Mouse (Mus musculus) urinary bladder, adult 18-20 months (tissue): ENCODE results near the gene Cwc25.
"Not testable (repeated sequence)": the region's sequence is repeated elsewhere in the genome, so short reads cannot be mapped to it uniquely, and the experiment has no call there.

ENCODE experiments used
- DNase-seq, 2 experiments: peaks; one replicate each; pipeline ENCODE4 v3.0.0; 2022; ENCODE audit warnings: low spot score in 2 of 2, mixed read lengths in 2 of 2

The Cwc25 gene

DNA sequence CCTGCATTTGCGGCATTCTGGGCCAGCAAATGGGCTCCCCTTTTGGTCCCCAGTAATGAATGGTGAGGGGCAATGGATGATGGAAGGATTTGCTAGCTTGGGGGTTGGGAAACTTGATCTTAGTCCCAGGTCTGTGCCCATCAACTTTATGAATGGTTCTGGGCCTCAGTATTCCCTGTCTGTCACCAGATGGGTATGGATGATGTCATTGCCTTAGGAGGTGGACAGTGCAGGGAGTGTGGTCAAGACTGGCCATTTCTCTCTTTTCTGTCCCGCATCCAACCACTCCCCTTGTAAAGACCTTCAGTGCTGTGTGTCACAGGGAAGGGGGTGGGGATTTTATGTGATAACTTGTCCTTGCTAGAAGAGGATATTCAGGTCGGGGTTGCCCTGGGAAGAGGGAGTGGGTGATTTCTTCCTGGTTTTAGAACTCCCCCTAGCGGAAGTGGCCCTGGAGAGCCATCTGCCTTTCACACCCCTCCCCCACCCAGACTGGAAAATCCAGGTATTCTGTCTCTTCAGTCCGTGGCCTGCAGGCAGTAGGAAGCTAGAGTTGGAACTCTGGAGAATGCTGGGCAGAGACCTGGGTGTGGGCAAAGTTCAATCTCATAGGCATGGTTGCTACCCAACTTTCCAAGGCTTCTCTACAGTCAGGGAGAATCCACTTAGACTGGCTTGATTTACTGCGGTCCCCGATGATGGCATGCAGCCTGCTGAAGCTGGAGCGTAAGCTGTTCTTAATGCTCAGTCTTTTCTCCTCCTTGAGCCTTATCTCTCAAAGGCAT, 35.2 kb upstream of the Cwc25 start:
- DNase-seq = no peak

DNA sequence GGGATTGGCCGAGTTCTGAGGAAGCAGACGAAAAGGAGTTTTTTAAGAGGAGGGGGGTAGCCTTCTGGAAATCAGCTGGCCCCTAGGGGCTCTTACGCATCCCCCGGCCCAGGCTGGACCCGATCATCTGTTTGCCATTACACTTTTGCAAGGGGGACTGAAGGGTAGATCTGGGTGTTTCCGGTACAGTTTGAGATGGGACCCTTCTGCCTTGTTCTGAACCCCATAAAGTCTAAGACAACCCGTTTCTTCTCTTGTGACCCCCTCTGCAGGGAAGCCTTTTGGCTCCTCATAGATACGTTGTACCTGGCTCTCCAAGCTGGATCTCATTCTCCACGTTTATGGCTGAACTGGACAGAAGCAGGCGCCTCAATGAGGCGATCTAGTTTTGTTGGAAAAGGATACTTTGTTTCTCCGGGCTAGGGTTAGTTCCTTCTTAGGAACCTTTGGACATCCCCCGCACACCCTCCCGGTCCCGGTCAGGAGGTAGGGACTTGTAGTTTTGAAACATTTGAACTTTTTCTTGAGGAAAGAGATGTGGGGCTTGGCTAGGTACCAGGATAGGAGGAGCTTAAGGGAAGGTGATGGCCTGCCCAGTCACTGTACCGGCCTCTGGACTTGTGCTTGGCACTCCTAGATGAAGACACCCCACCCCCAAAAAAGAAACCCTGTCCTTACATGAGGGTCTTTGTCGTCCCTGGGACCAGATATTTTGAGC, 34.5 kb upstream of the Cwc25 start:
- no peak for DNase-seq

DNA sequence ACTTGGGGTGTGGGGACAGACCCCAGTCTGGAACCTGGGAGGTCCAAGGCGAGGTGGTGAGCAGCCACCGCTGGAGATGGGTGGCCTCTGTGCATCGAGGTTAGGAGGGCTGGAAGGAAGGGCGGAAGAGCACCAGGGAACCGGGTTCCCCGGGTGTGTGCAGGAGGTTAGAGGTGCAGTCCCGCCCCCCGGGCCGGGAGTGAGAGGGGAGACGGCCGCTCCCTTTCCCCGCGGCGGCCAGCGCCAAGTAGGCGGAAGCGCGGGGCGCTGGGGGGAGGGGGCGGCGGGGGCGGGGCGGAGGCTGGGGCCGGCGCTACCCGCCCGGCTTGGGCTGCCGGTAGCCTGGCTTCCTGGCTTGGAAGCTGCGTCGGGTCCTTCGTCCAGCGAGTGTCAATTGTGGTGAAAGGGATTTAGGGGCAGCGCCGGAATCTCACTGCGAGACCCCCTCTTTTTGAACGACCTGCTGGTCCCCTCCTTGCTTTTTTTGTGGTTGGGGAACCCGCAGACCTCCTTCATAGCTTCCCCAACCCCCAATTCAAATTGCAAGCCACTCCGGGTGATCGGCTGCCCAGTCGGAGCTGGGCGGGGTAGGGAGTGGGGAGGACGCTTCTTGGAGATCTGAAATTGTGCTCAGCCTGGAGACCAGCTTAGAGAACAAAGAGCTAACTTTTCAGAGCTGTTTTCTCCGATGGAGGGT, 33.8 kb upstream of the Cwc25 start:
- peak; percentile 75 to 80 for DNase-seq

DNA sequence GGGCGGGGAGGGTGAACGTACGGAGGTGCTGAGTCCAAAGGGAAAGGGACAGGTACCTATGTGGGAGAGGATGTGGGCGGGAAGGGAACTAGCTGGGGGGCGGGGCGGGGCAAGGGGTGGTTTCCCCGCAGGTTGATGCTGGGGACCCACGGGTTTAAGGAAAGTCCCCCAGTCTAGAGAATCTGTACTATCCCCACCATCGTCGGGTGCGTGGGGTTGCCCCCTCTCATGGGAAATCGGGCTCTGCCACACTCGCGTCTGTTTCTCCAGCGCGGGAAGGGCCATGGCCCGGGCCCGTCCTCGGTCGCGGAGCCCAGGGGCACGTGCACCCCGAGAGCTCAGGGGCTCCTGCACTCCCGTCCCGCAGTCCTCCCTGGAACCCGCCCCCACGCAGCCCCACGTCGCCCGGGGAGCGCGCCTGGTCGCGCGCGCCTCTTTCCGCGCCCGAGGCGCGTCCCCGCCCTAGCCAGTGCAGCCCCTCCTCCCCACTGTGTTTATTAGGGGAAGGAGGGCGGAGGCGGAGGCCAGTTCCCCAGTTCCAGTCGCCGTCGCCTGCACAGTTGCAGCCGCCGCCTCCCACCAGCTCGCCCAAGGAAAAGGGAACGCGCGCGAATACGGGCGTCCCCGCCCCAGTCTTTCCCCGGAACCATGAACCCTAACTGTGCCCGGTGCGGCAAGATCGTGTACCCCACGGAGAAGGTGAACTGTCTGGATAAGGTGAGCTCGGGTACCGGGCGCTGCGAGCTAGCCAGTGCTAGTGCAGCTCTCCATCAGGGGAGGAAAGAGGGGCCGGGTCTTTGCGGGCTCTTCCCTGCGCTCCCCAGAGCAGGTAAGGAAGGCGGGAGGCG, 33.0 kb upstream of the Cwc25 start:
- peak; percentile 86 to 89 for DNase-seq

DNA sequence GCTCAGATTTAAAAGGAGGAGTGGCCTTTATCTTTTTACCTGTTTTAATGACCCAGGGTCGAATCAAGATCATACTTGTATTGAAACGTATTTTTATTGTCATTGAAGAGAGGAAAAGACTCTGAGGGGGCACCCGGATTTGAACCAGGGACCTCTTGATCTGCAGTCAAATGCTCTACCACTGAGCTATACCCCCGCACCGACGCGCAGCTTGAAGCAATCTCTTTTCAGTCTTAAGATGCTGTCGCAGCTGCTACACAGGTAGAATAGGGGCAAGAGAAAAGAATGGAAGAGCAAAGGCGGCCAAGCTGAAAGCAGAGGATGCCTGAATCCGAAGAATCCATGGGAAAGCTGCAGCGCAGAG, 32.4 kb upstream of the Cwc25 start, which contains the start of gene Lasp1:
Lasp1 (plus strand) TSS at position 219 of the 364 bp plus-strand sequence.
- DNase-seq = peak; percentile 78 to 87

DNA sequence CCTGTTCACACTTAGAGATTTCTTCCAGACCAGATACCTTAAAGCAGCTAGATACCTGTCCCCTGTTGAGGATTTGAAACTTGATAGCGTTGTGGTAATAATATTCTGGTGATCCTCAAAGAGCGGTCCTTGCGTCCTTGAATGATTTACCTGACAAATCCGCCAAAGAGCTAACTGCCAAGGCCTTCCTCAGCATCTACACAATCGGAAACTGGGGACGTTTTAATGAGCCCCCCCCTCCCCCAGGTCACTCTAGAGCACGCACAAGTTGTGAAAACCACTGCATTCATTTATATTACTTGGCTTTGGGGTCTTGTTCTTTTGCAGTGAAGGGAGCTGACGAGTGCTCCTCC, 31.7 kb upstream of the Cwc25 start:
- no peak for DNase-seq

DNA sequence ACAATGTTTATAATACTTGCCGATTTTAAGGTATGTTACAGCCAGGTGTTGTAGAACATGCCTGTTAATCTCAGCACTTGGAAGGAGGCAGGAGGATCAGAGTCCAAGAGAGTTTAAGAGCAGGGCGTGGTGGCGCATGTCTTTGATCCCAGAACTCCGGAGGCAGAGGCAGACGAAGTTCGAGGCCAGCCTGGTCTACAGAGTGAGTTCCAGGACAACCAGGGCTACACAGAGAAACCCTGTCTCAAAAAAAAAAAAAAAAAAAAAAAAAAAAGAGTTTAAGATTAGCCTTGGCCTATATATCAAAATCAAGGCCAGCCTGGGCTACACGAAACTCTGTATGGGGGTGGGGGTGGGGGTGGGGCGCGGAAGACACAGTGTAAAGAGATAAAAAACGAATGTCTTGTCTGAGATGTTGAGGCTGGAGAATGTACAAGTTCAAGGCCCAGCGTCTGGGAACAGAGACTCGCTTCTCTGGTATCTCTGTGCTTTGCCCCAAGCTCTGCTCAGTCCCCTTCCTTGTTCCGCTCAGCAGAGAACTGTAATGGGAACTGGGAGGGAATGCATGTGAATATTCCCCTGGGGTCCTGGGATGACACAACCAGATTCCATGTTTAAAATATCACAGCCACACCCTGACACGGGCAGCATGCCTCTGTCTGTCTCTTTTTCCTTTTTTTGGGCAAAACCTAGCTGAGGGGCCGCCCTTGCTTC, 31.2 kb upstream of the Cwc25 start:
- no peak for DNase-seq

DNA sequence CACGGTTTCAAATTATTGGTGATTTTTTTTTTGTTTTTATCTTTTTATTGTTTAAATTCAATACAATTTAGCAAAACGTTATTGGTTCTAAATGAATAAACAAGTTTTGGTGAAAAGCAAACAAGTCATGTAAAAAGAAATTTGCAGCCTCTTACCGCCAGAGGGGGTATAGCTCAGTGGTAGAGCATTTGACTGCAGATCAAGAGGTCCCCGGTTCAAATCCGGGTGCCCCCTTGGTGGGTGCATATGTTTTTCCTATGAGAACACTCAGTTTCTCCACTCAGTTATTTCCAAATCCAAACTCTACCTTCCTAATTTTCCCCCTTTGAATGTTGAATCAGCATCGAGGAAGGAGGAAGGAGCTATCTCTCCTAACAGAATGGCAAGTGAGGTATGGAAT, 30.6 kb upstream of the Cwc25 start:
- no peak for DNase-seq

DNA sequence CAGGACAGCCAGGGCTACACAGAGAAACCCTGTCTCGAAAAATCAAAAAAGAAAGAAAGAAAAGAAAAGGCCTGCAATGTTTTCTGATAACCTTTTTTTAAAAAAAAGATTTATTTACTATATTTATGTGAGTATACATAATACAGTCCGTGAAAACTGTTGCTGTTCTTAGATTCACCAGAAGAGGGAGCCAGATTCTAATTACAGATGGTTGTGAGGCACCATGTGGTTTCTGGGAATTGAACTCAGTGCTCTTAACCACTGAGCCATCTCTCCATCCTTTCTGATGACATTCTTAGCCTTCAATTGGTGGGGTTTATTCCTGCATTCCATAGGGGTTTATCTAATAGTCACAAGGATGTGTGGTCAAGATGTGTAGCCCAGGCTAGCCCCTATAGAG, 26.8 kb upstream of the Cwc25 start:
- DNase-seq = no peak

DNA sequence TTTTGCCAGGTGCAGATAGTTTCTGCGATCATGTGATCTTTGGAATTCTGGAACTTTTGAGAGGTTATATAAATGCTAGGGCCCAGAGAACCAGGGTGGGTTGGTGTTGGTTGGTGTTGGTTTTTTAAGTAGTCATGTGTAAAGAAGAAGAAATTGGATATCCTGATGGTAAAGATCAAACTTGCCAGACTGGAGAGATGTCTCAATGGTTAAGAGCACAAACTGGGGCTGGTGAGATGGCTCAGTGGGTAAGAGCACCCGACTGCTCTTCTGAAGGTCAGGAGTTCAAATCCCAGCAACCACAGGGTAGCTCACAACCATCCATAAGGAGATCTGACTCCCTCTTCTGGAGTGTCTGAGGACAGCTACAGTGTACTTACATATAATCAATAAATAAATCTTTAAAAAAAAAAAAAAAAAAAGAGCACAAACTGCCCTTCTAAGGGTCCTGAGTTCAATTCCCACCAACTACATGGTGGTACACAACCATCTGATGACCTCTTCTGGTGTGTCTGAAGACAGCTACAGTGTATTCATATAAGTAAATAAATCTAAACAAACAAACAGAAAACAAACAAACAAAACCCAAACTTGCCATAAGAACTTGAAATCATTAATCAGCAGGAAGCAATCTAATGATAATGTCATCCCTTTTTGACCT, 24.6 kb upstream of the Cwc25 start:
- DNase-seq = not testable (repeated sequence)

DNA sequence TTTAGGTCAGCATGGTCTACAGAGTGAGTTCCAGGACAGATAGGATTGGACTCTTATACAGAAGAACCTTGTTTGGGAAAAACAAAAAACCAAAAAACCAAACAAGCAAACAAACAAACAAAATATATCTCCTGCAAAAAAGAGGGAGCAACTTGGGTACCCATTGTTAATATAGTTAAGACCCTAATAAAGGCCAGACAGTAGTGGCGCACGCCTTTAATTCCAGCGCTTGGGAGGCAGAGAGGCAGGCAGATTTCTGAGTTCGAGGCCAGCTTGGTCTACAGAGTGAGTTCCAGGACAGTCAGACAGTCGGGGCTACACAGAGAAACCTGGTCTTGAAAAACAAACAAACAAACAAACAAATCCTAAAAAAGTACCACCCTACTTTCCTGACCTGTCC, 23.4 kb upstream of the Cwc25 start:
- no peak for DNase-seq

DNA sequence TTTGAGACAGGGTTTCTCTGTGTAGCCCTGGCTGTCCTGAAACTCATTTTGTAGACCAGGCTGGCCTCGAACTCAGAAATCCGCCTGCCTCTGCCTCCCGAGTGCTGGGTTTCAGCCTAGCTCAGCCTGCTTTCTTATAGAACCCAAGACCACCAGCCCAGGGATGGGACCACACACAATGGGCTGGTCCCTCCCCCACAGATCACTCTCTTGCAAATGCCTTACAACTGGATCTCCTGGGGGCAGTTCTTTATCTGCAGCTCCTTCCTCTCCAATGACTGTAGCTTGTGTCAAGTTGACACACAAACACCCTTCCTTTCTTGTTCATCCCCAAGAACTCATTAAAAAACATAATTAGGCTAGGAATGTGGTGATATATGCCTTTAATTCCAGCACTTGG, 21.6 kb upstream of the Cwc25 start:
- no peak for DNase-seq

DNA sequence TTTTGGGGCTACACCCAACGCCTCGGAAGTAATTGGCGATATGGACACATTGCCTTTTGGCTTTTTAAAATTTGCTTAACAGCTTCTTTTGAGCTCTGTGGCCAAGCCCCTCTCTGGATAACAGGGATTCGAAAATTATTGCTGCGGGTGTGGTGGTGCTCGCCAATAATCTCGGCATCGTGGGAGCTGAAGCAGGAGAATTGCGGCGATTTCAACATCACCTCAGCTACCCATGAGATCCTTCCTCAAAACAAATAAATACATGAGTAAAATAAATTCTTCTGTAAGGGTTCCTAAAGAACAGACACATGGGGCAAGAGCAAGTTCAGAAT, 16.2 kb upstream of the Cwc25 start:
- no peak for DNase-seq

DNA sequence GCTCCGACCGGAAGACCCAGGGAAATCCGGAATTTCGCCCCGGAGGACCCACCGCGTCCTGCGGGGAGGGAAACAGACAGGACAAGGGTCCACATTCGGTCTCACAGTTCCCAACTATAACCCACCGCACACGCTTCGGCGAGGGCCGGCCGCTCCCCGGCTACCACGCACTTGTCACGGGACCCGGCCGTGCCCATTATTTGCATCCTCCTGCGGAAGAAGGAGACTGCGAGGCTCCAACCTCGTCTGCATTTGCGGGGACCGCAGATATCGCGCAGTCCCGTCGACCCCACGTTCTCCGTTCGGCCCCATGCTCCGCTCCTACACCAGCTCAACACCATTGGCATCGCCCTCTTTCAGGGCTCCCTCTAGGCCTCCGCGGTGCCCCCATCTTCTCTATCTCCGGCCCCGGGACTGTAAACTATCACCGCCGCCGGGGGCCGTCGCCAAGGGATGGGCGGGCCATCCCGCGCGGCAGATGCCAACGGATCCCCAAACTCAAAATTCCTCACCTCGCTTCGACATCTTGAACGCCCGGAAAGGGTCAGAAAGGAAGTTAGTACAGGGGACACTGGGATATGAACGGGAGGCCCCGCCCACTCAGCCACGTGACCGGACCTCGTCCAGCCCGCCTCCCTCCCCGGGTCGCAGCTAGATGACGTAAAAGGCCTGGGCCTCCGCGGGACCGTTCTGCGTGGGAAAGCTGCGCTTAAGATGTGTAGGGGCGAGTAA, 15.6 kb upstream of the Cwc25 start, which contains the start of gene Rpl23:
Rpl23 (minus strand) TSS at position 606 of the 732 bp plus-strand sequence.
- DNase-seq = peak; percentile 99

DNA sequence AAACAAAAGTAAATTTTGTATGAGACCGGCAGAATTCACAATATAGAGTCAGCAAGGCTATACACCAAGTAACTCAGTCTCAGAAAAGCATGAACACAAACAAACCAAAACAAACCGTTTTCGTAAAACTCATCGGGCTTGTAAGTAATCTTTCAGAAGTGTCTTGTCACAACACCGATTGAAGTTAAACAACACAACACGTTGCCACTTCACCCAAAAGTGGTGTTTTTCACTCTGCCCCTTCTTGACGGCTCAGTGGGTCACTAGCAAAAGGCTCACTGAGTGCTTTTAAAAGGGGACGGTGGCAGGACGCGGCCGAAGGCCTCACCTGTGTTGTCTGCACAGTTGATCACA, 15.1 kb upstream of the Cwc25 start:
- no peak for DNase-seq

DNA sequence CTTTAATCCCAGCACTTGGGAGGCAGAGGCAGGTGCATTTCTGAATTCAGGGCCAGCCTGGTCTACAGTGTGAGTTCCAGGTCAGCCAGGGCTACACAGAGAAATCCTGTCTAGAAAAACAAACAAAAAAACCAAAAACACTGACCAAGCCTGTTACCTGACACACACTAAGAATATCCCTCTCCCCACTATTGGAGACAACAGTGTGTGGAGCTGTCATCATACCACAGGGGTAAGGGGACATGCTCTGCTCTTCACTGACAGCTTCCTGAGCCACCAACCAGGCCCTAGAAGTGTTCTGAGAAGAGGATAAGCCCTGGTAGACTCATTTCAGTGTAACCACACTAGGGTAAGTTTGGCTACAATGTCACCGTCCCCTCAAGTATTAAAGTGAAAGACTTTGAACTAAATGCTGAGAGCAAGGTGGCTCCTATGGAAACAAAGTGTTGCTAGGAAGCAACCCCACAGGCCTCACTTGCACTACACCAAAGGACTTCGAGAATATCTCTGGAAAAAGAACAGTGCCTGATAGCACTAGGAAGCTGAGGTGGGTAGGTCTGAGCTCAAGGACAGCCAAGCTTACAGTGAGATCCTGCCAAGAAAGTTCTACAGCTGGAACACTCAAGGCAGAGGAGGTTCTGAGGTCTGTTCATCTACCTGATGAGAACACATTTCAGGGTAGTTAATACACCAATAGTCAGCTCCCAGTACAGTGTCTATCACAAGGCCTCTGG, 13.8 kb upstream of the Cwc25 start:
- no peak for DNase-seq

DNA sequence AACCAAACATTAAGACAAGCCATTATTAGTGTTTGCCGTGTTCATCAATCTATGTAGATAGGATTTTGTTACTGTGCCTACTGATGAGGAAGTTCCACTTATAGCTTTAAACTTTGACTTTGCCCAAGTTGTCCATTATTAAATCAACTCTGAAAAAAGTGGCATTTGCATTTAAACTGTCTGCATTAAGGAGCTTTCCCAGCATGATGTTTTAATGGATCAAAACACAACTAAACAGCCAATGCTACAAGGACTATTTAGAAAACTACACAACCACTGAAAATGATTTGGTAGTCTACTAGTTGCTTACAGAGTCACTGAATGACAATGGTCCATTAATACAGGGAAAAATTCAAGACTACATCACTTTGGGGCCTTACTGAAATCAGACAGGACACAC, 12.6 kb upstream of the Cwc25 start:
- no peak for DNase-seq

DNA sequence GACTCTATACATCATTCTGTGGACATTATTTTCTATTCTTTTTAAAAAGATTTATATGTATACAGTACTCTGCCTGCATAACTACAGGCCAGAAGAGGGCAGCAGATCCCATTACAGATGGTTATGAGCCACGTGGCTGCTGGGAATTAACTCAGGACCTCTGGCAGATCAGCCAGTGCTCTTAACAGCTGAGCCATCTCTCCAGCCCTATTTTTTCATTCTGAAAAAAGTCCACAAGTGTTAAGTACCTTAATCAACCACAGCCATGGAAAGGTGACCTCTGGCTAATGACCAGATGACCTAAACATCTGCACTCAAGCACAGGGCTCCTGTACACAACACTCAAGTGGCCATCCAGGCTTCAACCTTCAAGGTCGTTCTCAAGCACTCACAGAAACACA, 10.8 kb upstream of the Cwc25 start:
- no peak for DNase-seq

DNA sequence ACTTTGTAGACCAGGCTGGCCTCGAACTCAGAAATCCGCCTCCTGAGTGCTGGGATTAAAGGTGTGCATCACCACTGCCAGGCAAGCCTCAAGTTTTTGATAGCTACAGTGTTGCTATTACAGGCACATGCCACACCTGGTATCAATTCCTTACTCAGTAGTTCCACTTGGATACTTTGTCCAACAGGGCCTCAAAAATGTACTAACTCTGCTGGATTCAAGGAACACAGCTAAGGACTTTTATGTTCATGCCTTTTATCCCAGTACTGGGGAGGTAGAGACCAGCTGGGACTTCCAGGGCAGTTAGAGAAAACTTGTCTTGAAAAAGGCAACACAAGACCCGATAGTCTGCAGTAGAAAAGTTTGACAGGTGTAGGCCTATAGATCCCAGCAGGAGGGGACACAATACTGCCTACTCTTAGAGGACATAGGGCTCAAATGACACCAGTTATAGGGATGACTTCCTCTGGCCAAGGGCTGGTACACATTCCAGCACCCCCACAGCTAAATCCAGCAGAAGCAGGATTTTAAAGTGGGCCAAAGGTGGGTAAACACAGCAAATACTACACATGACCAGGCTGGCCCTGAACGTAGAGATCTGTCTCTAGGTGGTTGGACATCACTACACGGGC, 10.3 kb upstream of the Cwc25 start:
- DNase-seq = no peak
